Mouse (Mus musculus) spleen, adult 2 months (tissue): ENCODE results near the gene Sgca. TPM values are rescaled to one million over a fixed set of nuclear protein-coding genes. Genes with fewer than 3 reads are reported as not detected.

Experiments used
- DNase-seq, 2 experiments: peaks; one replicate each; pipeline versions ENCODE4 v3.0.0 to v3.0.0-alpha.2; 2012 to 2021; ENCODE audit warnings: low spot score in 2 of 2, low read depth in 1 of 2
- H3K27ac ChIP-seq: fragments of 200-500 bp; 2 replicates; pipeline ENCODE4 v1.5.1; 2012; ENCODE audit warnings: low read length, inconsistent platforms; ENCODE audit not compliant: insufficient read depth
- H3K27me3 ChIP-seq: fragments of 200-500 bp; 2 replicates; pipeline ENCODE4 v1.6.1; 2012; ENCODE audit warnings: mild to moderate bottlenecking, moderate library complexity, low read length, inconsistent platforms; ENCODE audit not compliant: control insufficient read depth, insufficient read depth
- H3K36me3 ChIP-seq: fragments of 200-500 bp; 2 replicates; pipeline ENCODE4 v1.6.1; 2012; ENCODE audit warnings: mild to moderate bottlenecking, low read length, inconsistent platforms; ENCODE audit not compliant: control insufficient read depth, insufficient read depth
- H3K4me1 ChIP-seq: fragments of 200-500 bp; 2 replicates; pipeline ENCODE4 v1.6.1; 2011; ENCODE audit warnings: inconsistent platforms; ENCODE audit not compliant: control insufficient read depth, insufficient read depth, insufficient read length
- H3K4me3 ChIP-seq: fragments of 200-500 bp; 2 replicates; pipeline ENCODE4 v1.5.1; 2011; ENCODE audit warnings: mild to moderate bottlenecking, inconsistent platforms; ENCODE audit not compliant: insufficient read depth, insufficient read length; ENCODE audit errors: extremely low read depth
- CTCF ChIP-seq: fragments of 200-500 bp; IDR thresholded peaks from 2 replicates; pipeline ENCODE4 v1.5.1; 2011; ENCODE audit warnings: mild to moderate bottlenecking, inconsistent platforms; ENCODE audit not compliant: insufficient read depth, insufficient read length, insufficient replicate concordance; ENCODE audit errors: extremely low read depth
- POLR2A ChIP-seq: fragments of 200-500 bp; IDR thresholded peaks from 2 replicates; pipeline ENCODE4 v1.6.1; 2011; ENCODE audit warnings: low read depth, low read length, inconsistent platforms
- WGBS: fragments of 180-500 bp; shearing (Covaris S2); methylation state at CpG from one replicate; pipeline ENCODE4 v1.1.7; 2018; 5-methylcytosine and 5-hydroxymethylcytosine counted together
- polyA plus RNA-seq: library from polyadenylated mRNA; depleted of rRNA; stranded (reverse); fragments of >200 nt; gene quantifications from 2 replicates; pipeline ENCODE4 v1.2.3, GENCODE M21; 2012

Gene Sgca
- polyA plus RNA-seq, 1 experiment = 1.5 TPM

DNA sequence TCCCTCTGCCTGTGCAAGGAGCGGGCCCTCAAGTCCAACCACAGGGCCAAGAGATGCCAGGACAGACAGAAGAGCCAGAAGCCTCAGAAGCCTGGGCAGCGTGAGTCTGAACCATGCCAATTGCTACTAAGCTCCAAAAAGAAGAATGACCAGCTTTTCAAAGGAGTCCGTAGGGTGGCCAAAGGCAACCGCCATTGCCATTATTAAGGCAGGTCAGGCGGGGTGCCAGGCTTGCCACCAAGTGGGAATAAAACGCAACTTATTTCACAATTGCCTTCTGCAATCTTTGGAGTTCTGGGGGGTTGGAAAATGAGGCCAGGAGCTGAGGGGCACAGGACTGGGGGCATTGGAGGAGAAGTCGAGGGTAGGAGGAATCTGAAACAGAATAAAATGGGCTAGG lies 7.9 kb downstream of the Sgca start:
- Histone ChIP-seq H3K4me1 (peaks cover 5% of the 10 kb centered on the region; the same call in 1 of the 2 replicates), H3K27ac (no peak overlapping the region), H3K27me3 (no peaks in the 10 kb centered on the region), H3K4me3 (no peak overlapping the region), H3K36me3 (no peaks in the 10 kb centered on the region)
- DNase-seq = no peak
- WGBS = 81% methylated on average over 7 of the region's 7 CpGs
- TF ChIP-seq CTCF (no peak), POLR2A (no peak)

DNA sequence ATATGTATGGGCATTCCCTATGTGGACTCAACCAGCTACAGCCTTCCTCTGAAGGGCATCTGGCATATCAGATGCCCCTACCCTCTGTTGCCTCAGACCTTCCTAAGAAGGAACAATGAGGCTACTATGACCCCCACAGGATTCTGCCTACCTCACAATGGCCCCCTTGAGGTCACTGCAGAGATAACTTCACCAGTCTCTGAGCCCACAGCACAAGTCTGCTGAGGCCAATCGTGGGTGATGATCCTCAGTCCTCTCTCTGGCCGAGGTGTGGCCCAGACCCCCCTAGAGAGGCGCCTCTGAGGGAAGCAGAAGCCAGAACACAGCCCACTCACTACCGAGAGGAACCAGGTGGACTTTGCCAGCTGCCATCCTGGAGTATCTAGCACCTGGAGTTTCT lies 8.7 kb downstream of the Sgca start, which contains the start of gene Hils1:
Hils1 (plus strand) TSS at position 175 of the 400 bp plus-strand sequence.
- Histone ChIP-seq H3K27ac (no peak within 1 kb of the TSS), H3K36me3 (no peaks in the 10 kb centered on the region), H3K27me3 (no peaks in the 10 kb centered on the region), H3K4me1 (peaks cover 5% of the 10 kb centered on the region; the same call in 1 of the 2 replicates), H3K4me3 (no peak within 1 kb of the TSS)
- 30% methylated on average over 4 of the region's 4 CpGs for WGBS
- no peak for DNase-seq
- TF ChIP-seq CTCF (no peak), POLR2A (no peak)

DNA sequence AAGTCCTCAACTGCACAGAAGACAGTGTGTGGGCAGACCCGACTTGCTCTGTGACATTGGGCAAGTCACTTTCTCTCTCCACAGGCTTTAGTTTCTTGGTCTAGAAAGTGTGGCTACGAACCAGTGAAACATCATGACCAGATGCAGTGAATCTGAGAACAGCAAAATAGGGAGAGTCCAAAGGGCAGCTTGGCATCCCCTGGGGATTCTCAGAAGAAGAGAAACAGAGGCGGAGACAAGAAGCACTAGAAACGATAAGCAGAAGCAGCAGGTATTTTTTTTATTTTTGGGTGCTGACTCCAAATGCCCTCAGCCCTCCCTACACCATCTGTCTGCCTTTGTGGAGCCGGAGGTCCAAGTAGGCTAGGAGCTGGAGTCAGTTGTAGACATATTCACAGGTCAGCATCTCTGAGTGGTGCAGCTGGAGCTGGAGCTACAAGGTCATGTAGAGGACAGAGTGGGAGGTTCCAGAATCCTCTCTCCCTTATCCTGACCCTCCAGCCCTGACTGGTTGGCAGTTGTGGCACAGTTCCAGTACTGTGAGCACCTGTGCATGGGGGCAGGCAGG lies 13.5 kb downstream of the Sgca start:
- no peaks in the 10 kb centered on the region for H3K27me3 ChIP-seq
- H3K4me3 ChIP-seq = no peak overlapping the region
- no peak overlapping the region for H3K27ac ChIP-seq
- TF ChIP-seq CTCF = no peak
- no peak for TF ChIP-seq POLR2A
- H3K36me3 ChIP-seq = no peaks in the 10 kb centered on the region
- H3K4me1 ChIP-seq = peaks cover 2% of the 10 kb centered on the region; the same call in 1 of the 2 replicates
- no peak for DNase-seq
- WGBS = 63% methylated on average over 5 of the region's 5 CpGs

DNA sequence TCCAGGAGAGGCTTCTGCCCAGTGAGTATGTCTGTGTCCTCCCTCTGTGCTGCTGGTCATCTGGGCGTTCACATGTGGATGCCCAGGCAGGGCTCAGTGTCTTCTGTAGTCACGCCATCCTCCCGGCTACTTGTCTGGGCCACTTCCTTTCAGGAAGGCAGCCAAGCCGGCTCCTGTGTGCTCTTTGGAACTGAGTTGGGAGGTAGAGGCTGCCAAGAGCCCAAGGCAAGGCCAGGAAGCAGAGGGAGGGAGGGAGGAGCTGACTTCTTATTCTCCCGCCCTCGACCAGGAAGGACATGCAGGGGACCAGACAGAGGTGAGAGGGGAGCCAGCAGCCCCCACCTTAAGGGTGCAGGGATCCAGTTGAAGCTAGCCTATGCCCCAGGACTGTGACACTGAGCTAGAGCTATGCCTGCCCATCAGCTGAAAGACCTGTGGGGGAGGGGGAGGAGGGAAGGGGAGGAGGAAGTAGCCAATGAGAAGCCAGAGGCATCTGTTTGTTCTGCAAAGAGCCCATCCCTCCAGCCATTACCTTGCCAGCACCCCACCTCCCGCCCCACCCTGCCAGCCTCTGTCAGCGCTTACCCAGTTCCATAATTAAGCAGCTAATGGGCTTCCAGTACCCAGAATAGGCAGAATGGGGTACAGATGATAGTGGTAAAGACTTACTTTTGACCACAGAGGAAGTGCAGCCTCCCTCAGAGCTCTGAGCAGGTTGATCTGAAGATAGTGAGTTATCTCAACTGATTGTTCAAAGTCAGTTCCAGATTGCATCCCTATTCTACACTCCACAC lies 17.9 kb downstream of the Sgca start:
- H3K4me1 ChIP-seq = peaks cover 2% of the 10 kb centered on the region; the same call in 1 of the 2 replicates
- H3K36me3 ChIP-seq = no peaks in the 10 kb centered on the region
- DNase-seq = no peak
- TF ChIP-seq POLR2A (no peak), CTCF (no peak)
- H3K27me3 ChIP-seq = no peaks in the 10 kb centered on the region
- H3K27ac ChIP-seq = no peak overlapping the region
- H3K4me3 ChIP-seq = no peak overlapping the region
- WGBS = 36% methylated on average over 8 of the region's 8 CpGs

DNA sequence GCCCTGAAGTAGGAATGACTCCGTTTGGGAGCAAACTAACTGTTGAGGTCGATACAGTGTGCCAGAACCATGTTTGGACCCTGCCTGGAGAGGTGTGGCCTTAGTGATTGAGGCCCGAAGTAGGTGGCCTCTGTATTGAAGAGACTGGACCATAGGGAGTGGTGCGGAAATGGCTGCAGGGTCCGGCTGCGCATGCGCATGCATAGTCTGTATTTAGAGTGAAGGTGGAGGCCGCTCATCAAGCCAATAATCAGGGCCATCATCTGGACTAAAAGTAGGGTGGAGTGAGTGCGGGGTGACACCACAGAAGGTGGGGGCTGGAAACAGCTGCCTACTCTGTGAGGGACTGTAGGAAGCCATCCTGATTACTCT lies 18.4 kb downstream of the Sgca start:
- no peaks in the 10 kb centered on the region for H3K27me3 ChIP-seq
- no peak overlapping the region for H3K4me3 ChIP-seq
- WGBS = 89% methylated on average over 9 of the region's 9 CpGs
- H3K27ac ChIP-seq = no peak overlapping the region; the same call in 1 of the 2 replicates
- no peak for DNase-seq
- TF ChIP-seq CTCF (no peak), POLR2A (no peak)
- peaks cover 2% of the 10 kb centered on the region; the same call in 1 of the 2 replicates for H3K4me1 ChIP-seq
- no peaks in the 10 kb centered on the region for H3K36me3 ChIP-seq

DNA sequence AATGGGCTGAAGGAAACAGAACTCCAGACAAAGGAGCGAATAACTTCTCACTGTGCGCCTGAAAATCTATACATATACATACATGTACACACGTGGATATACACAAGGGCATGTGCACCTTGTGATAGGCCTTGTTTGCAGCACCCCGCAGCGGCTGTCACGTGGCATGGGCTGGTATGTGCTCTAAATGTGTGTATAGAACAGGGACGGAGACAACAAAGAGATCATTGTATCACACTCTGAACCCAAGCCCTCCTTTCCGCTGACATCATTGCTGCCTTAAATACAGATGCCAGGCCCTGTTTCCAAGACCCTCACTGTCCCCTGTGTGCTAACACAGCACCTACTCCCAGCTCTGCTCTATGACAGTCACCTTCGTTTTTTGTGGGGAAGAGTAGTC lies 21.0 kb downstream of the Sgca start:
- no peak for DNase-seq
- Histone ChIP-seq H3K4me3 (no peak overlapping the region), H3K4me1 (peaks cover 2% of the 10 kb centered on the region; the same call in 1 of the 2 replicates), H3K27ac (no peak overlapping the region), H3K27me3 (no peaks in the 10 kb centered on the region), H3K36me3 (no peaks in the 10 kb centered on the region)
- 92% methylated on average over 9 of the region's 9 CpGs for WGBS
- no peak for TF ChIP-seq POLR2A
- no peak for TF ChIP-seq CTCF

GRCm38 (mm10) chr11:94952169-94952568 lies 24.0 kb downstream of the Sgca start:
- Histone ChIP-seq H3K4me1 (no peaks in the 10 kb centered on the region), H3K27ac (no peak overlapping the region), H3K4me3 (no peak overlapping the region), H3K27me3 (no peaks in the 10 kb centered on the region), H3K36me3 (no peaks in the 10 kb centered on the region)
- WGBS = 50% methylated on average over 6 of the region's 6 CpGs
- DNase-seq = no peak
- TF ChIP-seq CTCF (no peak), POLR2A (no peak)
